Mouse (Mus musculus): ENCODE results near the gene Il23r. TPM values are rescaled to one million over a fixed set of nuclear protein-coding genes. Genes with fewer than 3 reads are reported as not detected.
"Not testable (repeated sequence)": the region's sequence is repeated elsewhere in the genome, so short reads cannot be mapped to it uniquely, and the experiment has no call there.

Il23r gene
- polyA plus RNA-seq, 1 experiment from 2014 or later, result not detected

- no peak overlapping the region for H3K9ac ChIP-seq (ENCODE audit: low read depth, low read length)
- no peak for DNase-seq (ENCODE audit: low spot score)
- H3K27me3 ChIP-seq (replicated peaks; ENCODE audit: control insufficient read depth, insufficient read depth, low read length), result no peaks in the 10 kb centered on the region
- ATAC-seq (ENCODE audit: low read depth), result no peak
- H3K9me3 ChIP-seq (ENCODE audit: control insufficient read depth, low read length), result 0 out of 2 replicates have a peak, but pooled peaks cover 4% of the 10 kb centered on the region
- no peak overlapping the region for H3K4me3 ChIP-seq (ENCODE audit: low read depth, low read length)
- WGBS, result 83% methylated on average over 5 of the region's 5 CpGs
- no peaks in the 10 kb centered on the region for H3K36me3 ChIP-seq (ENCODE audit: control insufficient read depth, insufficient read depth, low read length)
- H3K4me2 ChIP-seq (ENCODE audit: low read depth, low read length), result no peak overlapping the region
- H3K4me1 ChIP-seq (ENCODE audit: control insufficient read depth, insufficient read depth, low read length), result no peaks in the 10 kb centered on the region
- no peak overlapping the region for H3K27ac ChIP-seq (replicated peaks; ENCODE audit: low read depth, low read length)
Measured at GRCm38 (mm10) chr6:67526356-67526755, 34.7 kb upstream of the Il23r start.

DNA sequence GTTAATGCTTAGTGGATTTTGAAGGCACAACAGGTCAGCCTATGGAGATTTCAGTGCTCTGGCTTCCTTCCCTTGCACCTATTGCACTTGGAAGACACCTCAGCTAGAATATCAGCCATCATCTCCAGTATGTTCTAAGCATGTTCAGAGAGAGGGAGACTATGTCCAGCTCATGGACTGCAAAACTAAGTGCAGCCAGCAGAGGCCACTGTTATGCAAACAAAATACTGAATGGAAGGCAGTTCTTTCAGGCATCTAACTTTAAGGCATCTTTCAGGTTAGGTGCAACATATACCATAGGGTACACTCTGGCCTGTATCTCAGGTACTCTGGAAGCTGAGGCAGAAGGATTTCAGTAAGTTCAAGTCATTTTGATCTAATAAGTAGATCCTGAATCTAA is 19.1 kb upstream of the Il23r start:
- no peaks in the 10 kb centered on the region for H3K27me3 ChIP-seq (replicated peaks; ENCODE audit: control insufficient read depth, insufficient read depth, low read length)
- ATAC-seq (ENCODE audit: low read depth), result no peak
- no peaks in the 10 kb centered on the region for H3K4me1 ChIP-seq (ENCODE audit: control insufficient read depth, insufficient read depth, low read length)
- H3K9me3 ChIP-seq (ENCODE audit: control insufficient read depth, low read length), result no peaks in the 10 kb centered on the region
- H3K4me2 ChIP-seq (ENCODE audit: low read depth, low read length), result no peak overlapping the region
- H3K9ac ChIP-seq (ENCODE audit: low read depth, low read length), result no peak overlapping the region
- H3K4me3 ChIP-seq (ENCODE audit: low read depth, low read length), result no peak overlapping the region
- DNase-seq (ENCODE audit: low spot score), result peak; percentile 13
- H3K27ac ChIP-seq (replicated peaks; ENCODE audit: low read depth, low read length), result no peak overlapping the region
- H3K36me3 ChIP-seq (ENCODE audit: control insufficient read depth, insufficient read depth, low read length), result no peaks in the 10 kb centered on the region

- H3K9ac ChIP-seq (ENCODE audit: low read depth, low read length); H3K27ac ChIP-seq (replicated peaks; ENCODE audit: low read depth, low read length); H3K36me3 ChIP-seq (ENCODE audit: control insufficient read depth, insufficient read depth, low read length); H3K4me1 ChIP-seq (ENCODE audit: control insufficient read depth, insufficient read depth, low read length); H3K4me3 ChIP-seq (ENCODE audit: low read depth, low read length); DNase-seq (ENCODE audit: low spot score); H3K27me3 ChIP-seq (replicated peaks; ENCODE audit: control insufficient read depth, insufficient read depth, low read length); H3K4me2 ChIP-seq (ENCODE audit: low read depth, low read length); H3K9me3 ChIP-seq (ENCODE audit: control insufficient read depth, low read length): not testable (repeated sequence)
- ATAC-seq (ENCODE audit: low read depth), result peak; percentile 53; the same call in 1 of the 2 replicates
- WGBS, result 96% methylated on average over 2 of the region's 6 CpGs
Measured at GRCm38 (mm10) chr6:67501938-67502337, 10.3 kb upstream of the Il23r start.

DNA sequence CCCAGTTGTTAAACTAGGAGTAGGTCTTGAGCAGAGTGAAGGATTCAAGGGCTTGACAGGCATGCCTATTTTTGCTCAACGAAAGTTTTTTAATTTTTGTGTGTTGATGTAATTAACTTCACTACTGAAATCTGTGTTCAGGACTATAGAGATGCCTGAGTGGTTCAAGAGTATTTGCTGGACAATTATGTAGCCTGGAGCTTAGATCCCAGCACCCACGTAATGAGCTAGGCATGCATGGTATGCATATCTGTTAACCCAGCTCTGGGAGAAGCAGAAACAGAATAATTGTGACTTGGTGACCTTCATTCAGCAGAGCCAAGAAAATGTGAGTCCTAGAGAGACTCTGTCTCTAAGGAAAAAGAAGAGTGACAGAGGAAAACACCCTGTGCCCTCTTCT is 10.6 kb downstream of the Il23r start:
- H3K9ac ChIP-seq (ENCODE audit: low read depth, low read length), result no peak overlapping the region
- H3K27me3 ChIP-seq (replicated peaks; ENCODE audit: control insufficient read depth, insufficient read depth, low read length), result no peaks in the 10 kb centered on the region
- ATAC-seq (ENCODE audit: low read depth) (no peak), DNase-seq (ENCODE audit: low spot score) (peak; percentile 61)
- H3K4me1 ChIP-seq (ENCODE audit: control insufficient read depth, insufficient read depth, low read length), result no peaks in the 10 kb centered on the region
- H3K36me3 ChIP-seq (ENCODE audit: control insufficient read depth, insufficient read depth, low read length), result no peaks in the 10 kb centered on the region
- H3K9me3 ChIP-seq (ENCODE audit: control insufficient read depth, low read length), result no peaks in the 10 kb centered on the region
- 43% methylated on average over 2 of the region's 2 CpGs for WGBS
- H3K4me2 ChIP-seq (ENCODE audit: low read depth, low read length), result no peak overlapping the region
- H3K4me3 ChIP-seq (ENCODE audit: low read depth, low read length), result no peak overlapping the region
- H3K27ac ChIP-seq (replicated peaks; ENCODE audit: low read depth, low read length), result no peak overlapping the region

- Histone ChIP-seq H3K4me3 (ENCODE audit: low read depth, low read length) (no peak overlapping the region), H3K9ac (ENCODE audit: low read depth, low read length) (no peak overlapping the region), H3K27me3 (replicated peaks; ENCODE audit: control insufficient read depth, insufficient read depth, low read length) (no peaks in the 10 kb centered on the region), H3K9me3 (ENCODE audit: control insufficient read depth, low read length) (no peaks in the 10 kb centered on the region), H3K36me3 (ENCODE audit: control insufficient read depth, insufficient read depth, low read length) (no peaks in the 10 kb centered on the region), H3K27ac (replicated peaks; ENCODE audit: low read depth, low read length) (no peak overlapping the region), H3K4me1 (ENCODE audit: control insufficient read depth, insufficient read depth, low read length) (no peaks in the 10 kb centered on the region), H3K4me2 (ENCODE audit: low read depth, low read length) (no peak overlapping the region)
- ATAC-seq (ENCODE audit: low read depth) (no peak), DNase-seq (ENCODE audit: low spot score) (no peak)
- 18% methylated on average over 1 of the region's 1 CpGs for WGBS
Measured at GRCm38 (mm10) chr6:67471242-67471641, 20.4 kb downstream of the Il23r start.

DNA sequence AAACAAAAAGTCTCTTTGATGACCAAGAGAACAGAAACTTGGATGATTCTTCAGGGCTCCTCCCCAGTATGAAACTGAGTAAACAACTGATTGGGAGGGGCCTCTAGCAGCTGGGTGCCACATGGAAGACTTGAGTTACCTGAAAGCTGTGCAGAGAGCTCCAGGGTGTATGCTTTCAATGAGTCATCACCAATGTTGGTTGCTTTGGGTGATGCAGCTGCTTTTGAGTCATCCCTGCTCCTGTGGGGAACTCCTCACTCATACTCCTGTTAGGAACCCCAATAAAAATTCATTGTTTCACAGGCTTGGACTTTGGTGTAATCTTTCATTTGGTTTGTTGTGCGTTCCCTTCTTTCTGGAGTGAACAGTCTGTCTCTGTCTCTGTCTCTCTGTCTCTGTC is 32.2 kb downstream of the Il23r start:
- H3K4me3 ChIP-seq (ENCODE audit: low read depth, low read length), result no peak overlapping the region
- H3K4me2 ChIP-seq (ENCODE audit: low read depth, low read length), result no peak overlapping the region
- no peaks in the 10 kb centered on the region for H3K4me1 ChIP-seq (ENCODE audit: control insufficient read depth, insufficient read depth, low read length)
- 95% methylated on average over 1 of the region's 1 CpGs for whole genome bisulfite sequencing
- H3K27ac ChIP-seq (replicated peaks; ENCODE audit: low read depth, low read length), result no peak overlapping the region
- no peaks in the 10 kb centered on the region for H3K9me3 ChIP-seq (ENCODE audit: control insufficient read depth, low read length)
- DNase-seq (ENCODE audit: low spot score) (no peak), ATAC-seq (ENCODE audit: low read depth) (no peak)
- no peaks in the 10 kb centered on the region for H3K27me3 ChIP-seq (replicated peaks; ENCODE audit: control insufficient read depth, insufficient read depth, low read length)
- no peak overlapping the region for H3K9ac ChIP-seq (ENCODE audit: low read depth, low read length)
- H3K36me3 ChIP-seq (ENCODE audit: control insufficient read depth, insufficient read depth, low read length), result no peaks in the 10 kb centered on the region

GRCm38 (mm10) chr6:67451330-67451729 is 40.3 kb downstream of the Il23r start:
- ATAC-seq (ENCODE audit: low read depth), result no peak
- WGBS, result 53% methylated on average over 5 of the region's 5 CpGs
- no peaks in the 10 kb centered on the region for H3K27me3 ChIP-seq (replicated peaks; ENCODE audit: control insufficient read depth, insufficient read depth, low read length)

DNA sequence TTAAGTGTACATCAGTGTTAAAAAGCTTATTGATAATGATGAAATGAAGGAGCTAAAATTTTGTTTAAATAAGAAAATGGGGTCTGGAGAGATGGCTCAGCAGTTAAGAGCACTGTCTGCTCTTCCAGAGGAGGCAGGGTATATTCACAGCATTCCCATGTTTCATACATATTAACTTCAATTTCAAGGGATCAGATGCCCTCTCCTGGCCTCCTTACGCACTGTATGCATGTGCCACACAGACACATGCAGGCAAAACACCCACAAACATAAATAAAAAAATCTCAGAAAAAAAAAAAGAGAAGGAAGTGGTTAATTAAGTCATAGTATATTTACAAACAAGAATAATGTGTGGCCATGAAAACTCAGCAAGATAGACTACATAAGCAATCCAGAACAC is 45.8 kb downstream of the Il23r start:
- 78% methylated on average over 1 of the region's 1 CpGs for WGBS
- Histone ChIP-seq H3K27ac (replicated peaks; ENCODE audit: low read depth, low read length) (no peak overlapping the region), H3K9ac (ENCODE audit: low read depth, low read length) (no peak overlapping the region), H3K4me3 (ENCODE audit: low read depth, low read length) (no peak overlapping the region), H3K4me2 (ENCODE audit: low read depth, low read length) (no peak overlapping the region), H3K9me3 (ENCODE audit: control insufficient read depth, low read length) (no peaks in the 10 kb centered on the region), H3K27me3 (replicated peaks; ENCODE audit: control insufficient read depth, insufficient read depth, low read length) (no peaks in the 10 kb centered on the region), H3K36me3 (ENCODE audit: control insufficient read depth, insufficient read depth, low read length) (no peaks in the 10 kb centered on the region), H3K4me1 (ENCODE audit: control insufficient read depth, insufficient read depth, low read length) (no peaks in the 10 kb centered on the region)
- ATAC-seq (ENCODE audit: low read depth) (no peak), DNase-seq (ENCODE audit: low spot score) (no peak)

More at GRCm38 (mm10) chr6:67451330-67451729, 40.3 kb downstream of the Il23r start:
- Histone ChIP-seq H3K4me3 (ENCODE audit: low read depth, low read length) (no peak overlapping the region), H3K27ac (replicated peaks; ENCODE audit: low read depth, low read length) (no peak overlapping the region), H3K4me1 (ENCODE audit: control insufficient read depth, insufficient read depth, low read length) (no peaks in the 10 kb centered on the region), H3K36me3 (ENCODE audit: control insufficient read depth, insufficient read depth, low read length) (no peaks in the 10 kb centered on the region), H3K9me3 (ENCODE audit: control insufficient read depth, low read length) (no peaks in the 10 kb centered on the region), H3K4me2 (ENCODE audit: low read depth, low read length) (no peak overlapping the region), H3K9ac (ENCODE audit: low read depth, low read length) (no peak overlapping the region)
- peak; percentile 31 for DNase-seq (ENCODE audit: low spot score)

DNA sequence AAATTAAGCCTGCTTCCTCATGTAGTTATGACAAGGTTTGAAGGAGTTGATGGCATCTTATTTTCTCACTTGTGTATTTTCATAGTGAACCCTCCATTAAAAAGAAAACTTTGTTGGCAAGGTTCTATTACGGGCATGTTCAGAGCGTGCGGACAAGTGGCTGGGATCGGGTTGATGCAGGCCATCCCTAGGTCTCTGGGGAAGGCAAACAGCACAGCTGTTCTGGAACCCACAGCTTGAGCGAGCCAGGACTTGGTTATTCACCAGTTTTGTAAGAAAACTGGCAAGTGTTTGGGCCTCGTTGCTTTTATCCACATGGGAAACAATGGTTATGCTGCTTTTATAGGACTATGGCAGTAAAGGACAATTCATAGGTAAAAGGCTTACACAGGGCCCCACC is 48.5 kb downstream of the Il23r start:
- H3K27ac ChIP-seq (replicated peaks; ENCODE audit: low read depth, low read length), result no peak overlapping the region
- no peaks in the 10 kb centered on the region for H3K27me3 ChIP-seq (replicated peaks; ENCODE audit: control insufficient read depth, insufficient read depth, low read length)
- no peak overlapping the region for H3K4me3 ChIP-seq (ENCODE audit: low read depth, low read length)
- WGBS, result 79% methylated on average over 6 of the region's 6 CpGs
- H3K4me1 ChIP-seq (ENCODE audit: control insufficient read depth, insufficient read depth, low read length), result no peaks in the 10 kb centered on the region
- no peak overlapping the region for H3K4me2 ChIP-seq (ENCODE audit: low read depth, low read length)
- H3K9ac ChIP-seq (ENCODE audit: low read depth, low read length), result no peak overlapping the region
- ATAC-seq (ENCODE audit: low read depth) (no peak), DNase-seq (ENCODE audit: low spot score) (no peak)
- no peaks in the 10 kb centered on the region for H3K9me3 ChIP-seq (ENCODE audit: control insufficient read depth, low read length)
- no peaks in the 10 kb centered on the region for H3K36me3 ChIP-seq (ENCODE audit: control insufficient read depth, insufficient read depth, low read length)
